Mouse (Mus musculus) splenic B cell, adult 2 months (primary cell): Measurements from ENCODE around the gene Tomm40.
A peak's percentile ranks its signal among the peaks of the same experiment; 100 is the strongest.

Experiments
- DNase-seq: peaks from one replicate; pipeline ENCODE4 v3.0.0-alpha.2; 2011; ENCODE audit warnings: low read depth, low spot score
- H3K27me3 ChIP-seq: 2 replicates; pipeline ENCODE4 v1.6.1; 2012; ENCODE audit warnings: mild to moderate bottlenecking, low read length, moderate library complexity, mixed read lengths; ENCODE audit not compliant: control insufficient read depth, poor library complexity, insufficient read depth, severe bottlenecking
- H3K36me3 ChIP-seq: 2 replicates; pipeline ENCODE4 v1.6.1; 2012; ENCODE audit warnings: mild to moderate bottlenecking, low read length, moderate library complexity, mixed read lengths; ENCODE audit not compliant: control insufficient read depth, poor library complexity, insufficient read depth, severe bottlenecking

Gene Tomm40

DNA sequence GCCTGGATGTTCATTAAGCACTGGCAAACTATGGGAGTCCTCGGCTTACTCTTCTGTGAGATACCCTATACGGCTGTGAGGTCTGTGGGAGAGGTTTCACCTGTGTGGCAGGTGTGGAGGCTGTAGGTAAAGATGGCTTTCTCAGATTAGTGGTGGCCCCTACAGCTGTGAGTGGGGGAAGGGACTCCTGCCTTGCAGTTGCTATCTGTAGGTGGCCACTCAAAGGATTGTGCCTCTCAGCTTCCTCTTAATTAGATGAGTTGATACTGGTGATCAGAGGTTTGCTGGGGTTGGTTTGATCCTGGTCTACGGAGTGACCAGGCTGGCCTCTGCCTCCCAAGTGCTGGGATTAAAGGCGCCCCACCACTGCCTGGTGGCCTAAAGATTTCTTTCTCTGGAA, 10.8 kb downstream of the Tomm40 start:
- DNase-seq: no peak
- Histone ChIP-seq H3K27me3 (no peaks in the 10 kb centered on the region), H3K36me3 (0 out of 2 replicates have a peak, but pooled peaks cover 2% of the 10 kb centered on the region)

DNA sequence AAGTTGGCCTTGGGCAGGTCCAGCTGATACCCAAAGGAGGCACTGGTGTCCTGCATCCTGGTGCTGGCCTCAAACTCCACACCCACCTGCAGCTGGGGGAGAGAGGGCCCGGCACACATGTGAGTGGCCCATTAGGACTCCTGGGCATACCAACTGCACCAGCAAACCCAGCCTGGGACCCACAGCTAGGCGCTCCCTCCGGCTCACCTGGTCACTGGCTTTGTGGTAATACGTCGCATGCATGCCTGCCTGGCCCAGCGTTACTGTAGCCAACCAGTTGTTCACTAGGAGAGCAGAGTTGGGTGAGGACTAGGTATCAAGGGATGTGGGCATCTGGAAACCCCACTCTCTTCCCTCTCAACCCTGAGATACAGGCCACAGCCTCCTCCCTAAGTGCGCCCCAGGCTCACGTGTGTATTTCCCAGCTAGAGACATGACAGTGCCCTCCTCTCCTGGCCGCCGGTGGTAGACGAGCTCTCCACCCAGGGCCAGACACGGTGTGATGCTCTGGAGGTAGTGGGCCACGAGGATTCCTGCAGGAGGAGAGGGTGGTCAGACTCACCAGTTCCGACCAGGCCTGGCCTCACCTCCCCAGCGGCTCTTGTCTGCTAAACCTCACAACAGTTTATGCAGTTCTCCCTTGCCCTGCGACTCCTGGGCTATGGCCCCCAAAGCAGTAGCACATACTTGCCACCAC, 12.2 kb downstream of the Tomm40 start:
- Histone ChIP-seq H3K27me3 (no peaks in the 10 kb centered on the region), H3K36me3 (0 out of 2 replicates have a peak, but pooled peaks cover under 1% of the 10 kb centered on the region)
- DNase-seq: no peak

GRCm38 (mm10) chr7:19701069-19701761, 14.0 kb downstream of the Tomm40 start:
- peak; percentile 72 for DNase-seq
- no peaks in the 10 kb centered on the region for H3K36me3 ChIP-seq
- no peaks in the 10 kb centered on the region for H3K27me3 ChIP-seq

GRCm38 (mm10) chr7:19700299-19701068, 14.8 kb downstream of the Tomm40 start:
- Histone ChIP-seq H3K27me3 (no peaks in the 10 kb centered on the region), H3K36me3 (no peaks in the 10 kb centered on the region)
- peak; percentile 43 for DNase-seq

GRCm38 (mm10) chr7:19699827-19700148, 15.4 kb downstream of the Tomm40 start:
- no peak for DNase-seq
- Histone ChIP-seq H3K36me3 (no peaks in the 10 kb centered on the region), H3K27me3 (no peaks in the 10 kb centered on the region)

GRCm38 (mm10) chr7:19698907-19699826, 16.1 kb downstream of the Tomm40 start, which contains the start of gene Apoe:
Apoe (minus strand) TSS chr7:19699188.
- Histone ChIP-seq H3K27me3 (no peaks in the 10 kb centered on the region), H3K36me3 (no peaks in the 10 kb centered on the region)
- DNase-seq: peak; percentile 65

DNA sequence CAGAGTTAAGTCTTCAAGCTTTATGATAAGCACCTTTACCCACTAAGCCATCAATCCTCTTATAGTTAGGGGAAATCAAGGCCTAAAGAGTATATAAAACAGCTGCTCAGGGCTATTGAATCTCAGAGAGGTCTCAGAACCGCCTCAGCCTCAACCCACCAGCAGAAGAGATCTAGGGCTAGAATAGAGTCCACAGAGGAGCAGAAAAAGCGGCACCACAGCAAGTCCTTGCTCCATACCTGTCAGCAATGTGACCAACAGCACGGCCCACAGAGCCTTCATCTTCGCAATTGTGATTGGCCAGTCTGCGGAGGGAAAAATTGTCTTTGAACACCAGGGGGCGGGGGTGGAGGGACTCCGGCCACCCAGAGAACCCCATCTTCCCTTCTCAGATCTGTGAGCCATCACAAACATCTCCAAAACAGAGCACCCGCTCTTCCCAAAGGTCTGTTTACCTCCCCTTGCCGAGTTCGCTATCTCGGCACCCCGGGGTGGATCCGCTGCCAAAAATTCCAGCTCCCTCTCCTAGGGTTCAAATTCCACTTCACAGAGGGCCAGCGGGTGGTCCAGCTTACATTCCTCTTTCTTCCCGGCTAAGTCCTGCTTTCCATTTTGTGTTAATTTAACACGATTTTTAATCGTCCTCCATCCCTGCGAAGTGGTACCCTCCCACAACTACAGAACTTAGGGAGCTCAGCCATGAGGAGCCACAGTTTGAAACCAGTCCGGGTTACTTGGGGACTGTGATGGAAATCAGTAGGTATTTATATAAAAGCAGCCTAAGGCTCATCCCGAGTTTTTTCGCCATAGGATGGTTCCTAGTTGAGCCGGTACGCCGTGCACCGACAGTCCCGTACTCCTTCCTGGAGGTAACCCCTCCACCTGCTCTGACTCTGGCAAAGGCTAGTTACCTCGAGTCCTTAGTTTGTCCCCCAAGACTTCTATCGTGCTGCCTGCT, 17.0 kb downstream of the Tomm40 start:
- Histone ChIP-seq H3K27me3 (no peaks in the 10 kb centered on the region), H3K36me3 (no peaks in the 10 kb centered on the region)
- DNase-seq: peak; percentile 65

DNA sequence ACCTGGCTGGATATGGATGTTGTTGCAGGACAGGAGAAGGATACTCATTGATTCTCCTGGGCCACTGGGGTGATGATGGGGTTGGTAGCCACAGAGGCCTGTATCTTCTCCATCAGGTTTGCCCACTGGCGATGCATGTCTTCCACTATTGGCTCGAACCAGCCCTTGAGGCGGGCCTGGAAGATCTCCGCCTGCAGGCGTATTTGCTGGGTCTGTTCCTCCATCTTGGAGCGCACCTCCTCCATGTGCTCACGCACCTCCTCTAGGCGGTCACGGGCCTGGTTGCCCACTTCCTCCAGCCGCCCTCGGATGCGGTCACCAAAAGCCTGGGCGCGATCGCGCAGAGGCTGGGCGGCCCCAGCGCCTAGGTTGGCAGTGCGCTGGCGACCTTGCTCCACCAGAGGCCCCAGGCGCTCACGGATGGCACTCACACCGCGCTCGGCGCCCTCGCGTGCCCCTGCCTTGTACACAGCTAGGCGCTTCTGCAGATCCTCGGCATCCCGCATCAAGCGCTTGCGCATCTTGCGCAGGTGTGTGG, 18.8 kb downstream of the Tomm40 start:
- H3K27me3 ChIP-seq: no peaks in the 10 kb centered on the region
- no peak for DNase-seq
- no peaks in the 10 kb centered on the region for H3K36me3 ChIP-seq

DNA sequence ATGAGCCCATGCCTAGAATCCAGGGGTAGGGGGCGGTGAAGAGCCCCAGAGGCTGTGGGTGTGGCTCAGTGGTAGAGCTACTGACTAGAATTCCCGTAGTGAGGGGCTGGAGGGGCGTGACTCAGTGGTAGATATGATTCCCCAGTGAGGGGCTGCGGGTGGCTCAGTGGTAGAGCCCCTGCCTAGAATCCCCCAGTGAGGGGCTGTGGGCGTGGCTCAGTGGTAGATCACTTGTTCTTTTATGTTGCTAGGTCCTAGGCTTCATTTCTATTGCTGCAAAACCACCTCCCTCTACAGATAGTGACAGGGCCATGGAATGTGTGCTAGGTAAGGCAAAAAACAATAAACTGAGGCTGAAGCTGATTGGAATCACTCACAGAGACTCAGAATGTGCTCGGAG, 19.4 kb downstream of the Tomm40 start:
- DNase-seq: no peak
- Histone ChIP-seq H3K36me3 (no peaks in the 10 kb centered on the region), H3K27me3 (no peaks in the 10 kb centered on the region)

- Histone ChIP-seq H3K36me3 (no peaks in the 10 kb centered on the region), H3K27me3 (no peaks in the 10 kb centered on the region)
- no peak for DNase-seq
Observed at GRCm38 (mm10) chr7:19695213-19695594, 20.0 kb downstream of the Tomm40 start.

- Histone ChIP-seq H3K27me3 (no peaks in the 10 kb centered on the region), H3K36me3 (no peaks in the 10 kb centered on the region)
- DNase-seq: no peak
Observed at GRCm38 (mm10) chr7:19694336-19695212, 20.7 kb downstream of the Tomm40 start.

DNA sequence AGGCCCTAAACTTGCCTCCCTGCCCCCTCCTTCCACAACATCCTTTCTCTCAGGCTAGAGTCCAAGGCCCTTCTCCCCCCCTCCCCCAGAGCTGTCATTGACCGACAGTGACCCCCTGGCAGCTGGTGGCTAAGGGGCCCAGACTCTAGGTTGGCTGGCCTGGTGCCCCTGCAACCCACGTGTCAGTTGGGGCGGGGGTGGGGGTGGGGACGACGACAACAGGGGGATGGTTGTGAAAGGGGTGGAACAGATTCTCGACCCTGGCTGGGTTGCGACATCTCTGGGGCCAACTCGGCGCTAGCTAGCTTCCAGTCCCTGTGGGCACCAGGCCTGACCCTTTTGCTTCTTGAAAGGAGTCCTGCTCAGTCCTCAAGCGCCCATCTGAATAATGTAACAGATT, 21.8 kb downstream of the Tomm40 start:
- DNase-seq: no peak
- no peaks in the 10 kb centered on the region for H3K36me3 ChIP-seq
- H3K27me3 ChIP-seq: no peaks in the 10 kb centered on the region
